Mouse (Mus musculus): Measurements from ENCODE around the gene Add2. TPM values are rescaled to one million over a fixed set of nuclear protein-coding genes. Genes with fewer than 3 reads are reported as not detected.

The Add2 gene
- polyA plus RNA-seq (2017; shearing (Covaris generic)), result not detected

GRCm38 (mm10) chr6:86028601-86029322 is at the start of gene Add2:
TSS of gene Add2 (plus strand) at chr6:86028681.

GRCm38 (mm10) chr6:86015871-86016270 is 12.6 kb upstream of the Add2 start, which contains the start of gene Figla:
TSS of gene Figla (plus strand) at chr6:86016171.

Other genes with a start within 250 kb of the Add2 start
- not detected for gene Nat8f6, start 207.7 kb upstream of the Add2 start, polyA plus RNA-seq (2017; shearing (Covaris generic))
- gene Nat8f5, start 207.7 kb upstream of the Add2 start, polyA plus RNA-seq (2017; shearing (Covaris generic)), result not detected
- gene Nat8, start 196.6 kb upstream of the Add2 start, polyA plus RNA-seq (2017; shearing (Covaris generic)), result not detected
- not detected for gene Nat8f2, start 159.5 kb upstream of the Add2 start, polyA plus RNA-seq (2017; shearing (Covaris generic))
- gene Nat8f4, start 123.8 kb upstream of the Add2 start, polyA plus RNA-seq (2017; shearing (Covaris generic)), result 10.0 TPM
- 58.1 TPM for gene Tprkb, start 116.8 kb upstream of the Add2 start, polyA plus RNA-seq (2017; shearing (Covaris generic))
- 13.6 TPM for gene Nat8f1, start 113.0 kb upstream of the Add2 start, polyA plus RNA-seq (2017; shearing (Covaris generic))
- gene Dusp11, start 67.0 kb upstream of the Add2 start, polyA plus RNA-seq (2017; shearing (Covaris generic)), result 208 TPM
- not detected for gene Figla, start 12.5 kb upstream of the Add2 start, polyA plus RNA-seq (2017; shearing (Covaris generic))
- not detected for gene Tgfa, start 166.5 kb downstream of the Add2 start, polyA plus RNA-seq (2017; shearing (Covaris generic))